Mouse (Mus musculus): ENCODE data around the gene Sval3. TPM values are rescaled to one million over a fixed set of nuclear protein-coding genes. Genes with fewer than 3 reads are reported as not detected.

The Sval3 gene
- not detected in 2 replicates for polyA plus RNA-seq (2016; fragmentation: Nextera tagmentation; extraction: Ambion mirVana)

DNA sequence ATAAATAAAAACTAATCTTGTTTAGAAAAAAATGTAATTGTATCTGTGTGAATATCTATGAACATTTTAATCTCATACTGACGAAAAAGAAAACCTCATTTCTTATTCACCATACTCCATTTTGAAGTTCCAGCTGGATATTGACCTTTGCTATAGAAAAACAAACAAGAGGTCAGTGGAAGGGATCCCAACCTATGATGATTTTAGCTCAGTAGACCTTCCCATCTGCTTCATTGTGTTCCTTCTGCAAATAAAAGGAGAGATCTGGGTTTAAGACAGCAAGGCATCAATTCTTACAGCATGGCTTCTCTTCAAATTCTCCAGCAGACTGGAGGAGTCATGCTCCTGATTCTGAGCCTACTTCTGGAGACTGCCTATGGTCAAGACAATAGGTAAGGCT is at the start of gene Sval3:
Sval3 (plus strand) TSS at position 301 of the 400 bp plus-strand sequence.
- H3K36me3 ChIP-seq, result no peaks in the 10 kb centered on the region
- 71% methylated on average over 1 of the region's 1 CpGs for WGBS
- H3K4me1 ChIP-seq, result no peaks in the 10 kb centered on the region
- H3K9me3 ChIP-seq, result no peaks in the 10 kb centered on the region
- no peak within 1 kb of the TSS for H3K27ac ChIP-seq
- no peak for DNase-seq (ENCODE audit: low spot score)
- no peak within 1 kb of the TSS for H3K4me3 ChIP-seq
- no peaks in the 10 kb centered on the region for H3K27me3 ChIP-seq (ENCODE audit: insufficient read depth, poor library complexity, severe bottlenecking)

DNA sequence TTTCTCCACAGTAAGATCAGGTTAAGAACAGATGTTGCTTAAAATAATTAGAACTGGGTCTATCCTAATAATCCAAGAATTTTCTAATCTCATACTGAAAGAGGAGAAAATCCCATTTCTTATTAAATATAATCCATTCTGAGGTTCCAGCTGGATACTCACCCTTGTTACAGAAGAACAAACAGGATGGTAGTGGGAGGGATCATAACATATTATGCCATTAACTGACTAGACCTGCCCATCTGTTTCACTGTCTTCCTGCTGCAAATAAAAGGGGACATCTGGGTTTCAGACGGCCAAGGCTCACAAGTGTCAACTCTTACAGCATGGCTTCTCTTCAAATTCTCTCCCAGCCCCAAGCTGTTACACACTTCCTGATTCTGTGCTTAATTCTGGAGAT is 16.6 kb upstream of the Sval3 start, which contains the start of gene Sval1:
Sval1 (plus strand) TSS at position 301 of the 400 bp plus-strand sequence.
- Histone ChIP-seq H3K9me3 (no peaks in the 10 kb centered on the region), H3K4me1 (no peaks in the 10 kb centered on the region)
- 56% methylated on average over 1 of the region's 1 CpGs for WGBS

More for the DNA sequence above, 16.6 kb upstream of the Sval3 start, which contains the start of gene Sval1:
- no peaks in the 10 kb centered on the region for H3K36me3 ChIP-seq
- no peak within 1 kb of the TSS for H3K27ac ChIP-seq
- H3K27me3 ChIP-seq (ENCODE audit: insufficient read depth, poor library complexity, severe bottlenecking), result no peaks in the 10 kb centered on the region
- H3K4me3 ChIP-seq, result no peak within 1 kb of the TSS
- no peak for DNase-seq (ENCODE audit: low spot score)

Other genes starting within 250 kb of the Sval3 start
- gene Olfr459, start 193.0 kb upstream of the Sval3 start, polyA plus RNA-seq (2016; fragmentation: Nextera tagmentation; extraction: Ambion mirVana), result not detected in 2 replicates
- gene Pip, start 120.6 kb upstream of the Sval3 start, polyA plus RNA-seq (2016; fragmentation: Nextera tagmentation; extraction: Ambion mirVana), result not detected in 2 replicates
- not detected in 2 replicates for gene Sval2, start 115.2 kb upstream of the Sval3 start, polyA plus RNA-seq (2016; fragmentation: Nextera tagmentation; extraction: Ambion mirVana)
- gene Sval1, start 16.5 kb upstream of the Sval3 start, polyA plus RNA-seq (2016; fragmentation: Nextera tagmentation; extraction: Ambion mirVana), result not detected in 2 replicates
- gene Sva, start 70.3 kb downstream of the Sval3 start, polyA plus RNA-seq (2016; fragmentation: Nextera tagmentation; extraction: Ambion mirVana), result not detected in 2 replicates
- not detected in 2 replicates for gene Tas2r139, start 172.8 kb downstream of the Sval3 start, polyA plus RNA-seq (2016; fragmentation: Nextera tagmentation; extraction: Ambion mirVana)
- not detected in 2 replicates for gene Tas2r144, start 247.2 kb downstream of the Sval3 start, polyA plus RNA-seq (2016; fragmentation: Nextera tagmentation; extraction: Ambion mirVana)